Mouse (Mus musculus) myocyte (in vitro differentiated cells): Measurements from ENCODE around the gene Ybx2.

ENCODE experiments used
- E2F4 ChIP-seq: IDR thresholded peaks from one replicate; pipeline ENCODE4 v1.6.1; 2011; ENCODE audit warnings: mild to moderate bottlenecking, control low read depth, moderate library complexity; ENCODE audit not compliant: insufficient read depth
- MAX ChIP-seq: IDR thresholded peaks from one replicate; pipeline ENCODE4 v1.6.1; 2011; ENCODE audit warnings: low read depth, mild to moderate bottlenecking, control low read depth
- MYOD1 ChIP-seq, 3 experiments: IDR thresholded peaks; one replicate each; pipeline ENCODE4 v1.6.1; 2011; ENCODE audit warnings: control low read depth in 2 of 3, low read depth in 2 of 3, mild to moderate bottlenecking in 2 of 3, moderate library complexity in 1 of 3; ENCODE audit not compliant: insufficient read length in 2 of 3, control insufficient read depth in 1 of 3
- MYOG ChIP-seq, 3 experiments: IDR thresholded peaks; one replicate each; pipeline ENCODE4 v1.6.1; 2011; ENCODE audit warnings: control low read depth in 2 of 3, low read depth in 2 of 3, mild to moderate bottlenecking in 2 of 3; ENCODE audit not compliant: insufficient read length in 2 of 3, control insufficient read depth in 1 of 3, insufficient read depth in 1 of 3
- POLR2A ChIP-seq: IDR thresholded peaks from one replicate; pipeline ENCODE4 v1.6.1; 2011; ENCODE audit warnings: low read depth, mild to moderate bottlenecking, control low read depth, moderate library complexity; ENCODE audit not compliant: insufficient read length
- POLR2AphosphoS2 ChIP-seq: IDR thresholded peaks from one replicate; pipeline ENCODE4 v1.6.1; 2011; ENCODE audit warnings: low read depth, control low read depth; ENCODE audit not compliant: insufficient read length
- REST ChIP-seq: IDR thresholded peaks from one replicate; pipeline ENCODE4 v1.6.1; 2011; ENCODE audit warnings: mild to moderate bottlenecking, control low read depth, moderate library complexity; ENCODE audit not compliant: insufficient read depth, insufficient read length
- SRF ChIP-seq: IDR thresholded peaks from one replicate; pipeline ENCODE4 v1.6.1; 2011; ENCODE audit warnings: low read depth; ENCODE audit not compliant: control insufficient read depth, insufficient read length
- TCF12 ChIP-seq: IDR thresholded peaks from one replicate; pipeline ENCODE4 v1.6.1; 2011; ENCODE audit warnings: mild to moderate bottlenecking, control low read depth; ENCODE audit not compliant: poor library complexity, insufficient read depth, severe bottlenecking
- TCF3 ChIP-seq: IDR thresholded peaks from one replicate; pipeline ENCODE4 v1.6.1; 2011; ENCODE audit warnings: low read depth, control low read depth; ENCODE audit not compliant: insufficient read length
- USF1 ChIP-seq: IDR thresholded peaks from one replicate; pipeline ENCODE4 v1.6.1; 2011; ENCODE audit warnings: low read depth, mild to moderate bottlenecking, control low read depth, moderate library complexity

DNA sequence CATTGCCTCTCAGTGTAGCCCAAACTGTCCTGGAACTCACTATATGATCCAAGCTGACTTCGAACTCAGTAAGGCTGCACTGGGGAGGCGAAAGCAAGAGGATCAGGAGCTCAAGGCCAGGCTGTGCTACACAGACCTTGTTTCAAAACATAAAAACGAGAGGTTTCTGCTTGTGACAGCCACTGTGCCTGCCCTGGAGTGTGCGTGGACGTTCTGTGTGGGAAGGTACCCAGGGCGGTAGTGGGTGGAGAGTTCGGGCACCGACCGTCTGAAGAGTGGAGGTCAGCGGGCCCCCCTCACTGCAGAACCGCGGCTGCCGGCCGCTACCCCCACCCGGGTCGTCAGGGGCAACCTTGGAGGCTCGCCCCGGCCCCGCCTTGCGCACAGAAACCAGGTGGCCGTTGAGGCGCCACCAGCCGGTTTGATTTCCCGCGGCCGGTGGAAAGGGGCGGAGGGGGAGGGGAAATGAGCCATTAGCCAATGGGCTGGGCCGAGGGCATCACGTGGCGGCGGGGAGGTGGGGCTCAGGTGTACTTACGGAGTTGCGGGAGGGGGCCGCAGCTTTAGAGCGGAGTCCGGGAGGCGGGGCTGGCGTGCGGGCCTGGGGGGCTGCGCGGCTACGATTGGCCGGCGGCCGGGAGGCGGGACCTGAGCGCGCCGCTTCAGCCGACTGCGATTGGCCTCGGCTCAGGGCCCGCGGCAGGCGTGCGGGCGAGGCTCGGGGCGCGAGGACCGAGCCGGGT is at the start of gene Ybx2:
- no peak for TF ChIP-seq POLR2AphosphoS2
- TF ChIP-seq TCF12, result no peak
- no peak for TF ChIP-seq MYOG (IDR thresholded peaks at IDR 0.05; ENCODE audit: control insufficient read depth in 1 of 3, insufficient read depth in 1 of 3, insufficient read length in 2 of 3, low read depth in 2 of 3)
- no peak for TF ChIP-seq POLR2A
- TF ChIP-seq E2F4, result peak; percentile 90
- no peak for TF ChIP-seq REST
- peak; percentile 88 for TF ChIP-seq USF1
- TF ChIP-seq MAX, result no peak
- no peak for TF ChIP-seq MYOD1 (IDR thresholded peaks at IDR 0.05; ENCODE audit: control insufficient read depth in 1 of 3, insufficient read length in 2 of 3, low read depth in 2 of 3)
- no peak for TF ChIP-seq SRF
- TF ChIP-seq TCF3, result no peak
